Mouse (Mus musculus): ENCODE data around the gene Dchs2. TPM values are rescaled to one million over a fixed set of nuclear protein-coding genes. Genes with fewer than 3 reads are reported as not detected.

The Dchs2 gene
- total RNA-seq, 2 experiments from 2014 or later: 2.2 to 4.7 TPM

DNA sequence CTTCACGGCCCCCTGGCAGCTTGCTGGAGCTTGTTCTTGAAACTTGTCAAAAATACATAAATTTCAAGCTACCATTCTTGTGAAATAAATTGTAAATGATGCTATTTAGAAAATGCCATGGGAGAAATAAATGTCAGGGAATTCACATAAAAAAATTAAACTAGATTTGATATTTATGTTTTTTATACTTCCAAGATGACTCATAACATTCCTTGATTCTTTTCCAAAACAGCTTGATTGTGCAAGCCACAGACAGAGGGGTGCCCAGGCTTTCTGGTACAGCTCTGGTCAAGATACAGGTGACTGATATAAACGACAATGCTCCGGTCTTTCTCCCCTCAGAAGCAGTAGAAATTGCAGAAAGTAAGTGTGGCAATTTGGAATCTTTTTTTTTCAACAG is 218.2 kb downstream of the Dchs2 start:
- DNase-seq (ENCODE audit: low spot score in 2 of 2): no peak
- intact Hi-C loops (cut with DNase I): no loop called here

DNA sequence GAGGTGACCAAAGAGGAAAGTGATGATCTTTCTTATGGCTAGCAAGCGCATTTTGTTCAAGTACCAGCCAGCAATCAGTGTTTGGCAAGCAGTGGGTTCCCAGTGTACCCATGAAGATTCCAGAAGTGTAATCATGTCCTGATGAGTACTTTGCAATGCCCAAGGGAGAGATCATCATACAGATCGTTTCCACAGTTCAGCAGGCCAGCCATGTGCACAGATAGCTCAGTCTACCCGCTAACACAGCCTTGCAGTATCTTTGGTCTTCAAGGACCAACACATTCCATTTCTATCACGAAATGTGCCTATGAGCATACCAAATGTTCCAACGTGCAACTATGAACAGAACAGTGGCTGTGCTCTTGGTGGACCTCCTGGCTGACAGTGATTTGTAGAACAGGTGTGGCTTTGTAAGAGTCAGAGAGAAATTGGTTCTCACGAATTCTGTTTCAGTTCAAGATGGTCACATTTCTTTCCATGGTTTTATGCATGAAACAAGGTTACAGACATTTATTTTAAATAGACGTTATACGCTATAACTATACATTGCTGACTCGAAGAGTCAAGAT is 240.8 kb downstream of the Dchs2 start:
- no peak for DNase-seq (ENCODE audit: low spot score in 2 of 2)
- intact Hi-C loops (cut with DNase I): no loop called here

- no peak for DNase-seq (ENCODE audit: low spot score in 2 of 2)
- intact Hi-C loops (cut with DNase I): no loop called here
Measured at GRCm38 (mm10) chr3:83369871-83370270, 242.1 kb downstream of the Dchs2 start.

- DNase-seq (ENCODE audit: low spot score in 2 of 2): no peak
- intact Hi-C loops (cut with DNase I): no loop called here
Measured at GRCm38 (mm10) chr3:83374333-83374732, 246.6 kb downstream of the Dchs2 start.

- intact Hi-C loops (cut with DNase I): no loop called here
- DNase-seq (ENCODE audit: low spot score in 2 of 2): no peak
Measured at GRCm38 (mm10) chr3:83376834-83377233, 249.1 kb downstream of the Dchs2 start.

Other genes with a start within 250 kb of the Dchs2 start
- gene Lrat, start 224.0 kb upstream of the Dchs2 start, total RNA-seq (2021): under 1 TPM in 1 of 2 experiments, not detected in 1; 0.11 TPM
- gene Fgg, start 120.2 kb upstream of the Dchs2 start, total RNA-seq (2021): not detected
- gene Fga, start 101.9 kb upstream of the Dchs2 start, total RNA-seq (2021): not detected
- not detected for gene Fgb, start 78.1 kb upstream of the Dchs2 start, total RNA-seq (2021)
- 10 to 100 TPM; 38.6 to 41.9 TPM for gene Plrg1, start 72.4 kb upstream of the Dchs2 start, total RNA-seq (2021)

Data from left cerebral cortex, postnatal 25 days (tissue).